Mouse (Mus musculus): Measurements from ENCODE around the gene Actn1. TPM values are rescaled to one million over a fixed set of nuclear protein-coding genes. Genes with fewer than 3 reads are reported as not detected.
A peak's percentile ranks its signal among the peaks of the same experiment; 100 is the strongest.

Gene Actn1
- total RNA-seq, 1 experiment from 2014 or later: 35.8 TPM

GRCm38 (mm10) chr12:80135173-80135572 lies 125.0 kb downstream of the Actn1 start:
- no peak for DNase-seq

- no peak for DNase-seq
These were observed 127.1 kb downstream of the Actn1 start for GRCm38 (mm10) chr12:80133011-80133545.

GRCm38 (mm10) chr12:80132250-80133003 lies 127.7 kb downstream of the Actn1 start:
- peak; percentile 93 for DNase-seq

- DNase-seq: no peak
These were observed 128.6 kb downstream of the Actn1 start for GRCm38 (mm10) chr12:80131359-80132249.

- DNase-seq: peak; percentile 75
These were observed 129.4 kb downstream of the Actn1 start for GRCm38 (mm10) chr12:80130558-80131358.

GRCm38 (mm10) chr12:80129531-80129930 lies 130.6 kb downstream of the Actn1 start:
- DNase-seq: peak; percentile 52

- DNase-seq: peak; percentile 53
These were observed 132.9 kb downstream of the Actn1 start for GRCm38 (mm10) chr12:80127191-80127762.

GRCm38 (mm10) chr12:80125316-80125715 lies 134.9 kb downstream of the Actn1 start:
- no peak for DNase-seq

- DNase-seq: no peak
These were observed 135.4 kb downstream of the Actn1 start for GRCm38 (mm10) chr12:80124756-80125155.

GRCm38 (mm10) chr12:80124211-80124610 lies 136.0 kb downstream of the Actn1 start:
- no peak for DNase-seq

GRCm38 (mm10) chr12:80123227-80123803 lies 136.9 kb downstream of the Actn1 start:
- DNase-seq: peak; percentile 28

- DNase-seq: no peak
These were observed 138.7 kb downstream of the Actn1 start for GRCm38 (mm10) chr12:80121438-80121837.

- DNase-seq: no peak
These were observed 141.6 kb downstream of the Actn1 start for GRCm38 (mm10) chr12:80118588-80118987.

Other genes starting within 250 kb of the Actn1 start
- gene Zfp36l1, start 147.4 kb downstream of the Actn1 start, total RNA-seq (2021): 197 and 204 TPM in 2 replicates
- gene Dcaf5, start 176.2 kb upstream of the Actn1 start, total RNA-seq (2021): 27.2 and 32.9 TPM in 2 replicates
- 18.1 and 21.5 TPM in 2 replicates for gene Exd2, start 202.7 kb upstream of the Actn1 start, total RNA-seq (2021)